Mouse (Mus musculus) erythroblast, embryonic 14.5 days (primary cell): Measurements from ENCODE around the gene Zfp53.

ENCODE experiments used
- GATA1 ChIP-seq: IDR thresholded peaks from 2 replicates; pipeline ENCODE4 v1.6.1; 2012; ENCODE audit warnings: low read length, inconsistent platforms, mixed read lengths
- TAL1 ChIP-seq: IDR thresholded peaks from 3 replicates; pipeline ENCODE4 v1.6.1; 2012; ENCODE audit warnings: low read length, inconsistent platforms, mixed read lengths

DNA sequence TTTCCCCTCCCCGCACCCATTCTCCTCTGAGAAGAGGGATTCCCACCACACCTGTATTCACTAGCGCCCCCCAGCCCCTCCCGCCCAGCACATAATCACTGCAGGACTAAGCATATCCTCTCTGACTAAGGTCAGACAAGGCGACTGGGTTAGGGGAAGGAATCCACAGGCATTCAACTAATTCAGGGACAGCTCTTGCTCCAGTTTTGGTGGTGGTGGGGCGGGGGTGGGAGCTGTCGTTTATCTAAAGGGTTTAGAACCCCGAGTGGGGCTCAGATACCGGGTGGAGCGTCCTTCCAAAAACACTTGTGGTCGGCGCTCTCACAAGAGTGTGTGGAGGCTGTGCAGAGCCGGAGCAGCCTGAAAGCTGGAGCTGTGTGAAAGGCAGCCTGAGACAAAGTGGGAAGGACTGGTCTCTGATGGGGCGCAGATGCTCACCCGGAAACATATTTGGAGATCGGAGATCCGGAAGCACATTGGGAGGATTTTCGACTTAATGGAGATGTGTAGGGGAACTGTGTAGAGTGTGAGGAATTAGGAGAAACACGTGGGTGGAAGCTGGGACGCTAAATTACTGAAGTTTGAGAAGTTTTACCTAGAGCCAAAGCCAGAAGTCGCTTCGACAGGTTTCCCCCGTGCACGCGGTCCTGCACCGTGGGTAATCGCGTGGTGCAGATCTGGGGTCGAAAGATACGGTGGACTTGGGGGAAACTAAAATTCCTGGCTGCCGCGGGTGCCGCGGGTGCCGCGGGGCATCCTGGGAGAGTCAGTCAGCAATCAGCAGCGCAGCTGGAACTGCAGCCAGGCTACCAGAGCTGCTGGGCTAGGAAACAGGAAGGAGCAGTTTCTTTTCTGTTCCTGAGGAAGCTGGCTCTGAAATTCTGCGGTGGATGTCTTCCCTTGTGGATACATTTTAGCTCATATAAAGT, 27.7 kb downstream of the Zfp53 start:
- no peak for TF ChIP-seq GATA1
- TF ChIP-seq TAL1: no peak
